Mouse (Mus musculus) thymus, adult 2 months (tissue): Measurements from ENCODE around the gene Dync1li1.

Experiments used
- CTCF ChIP-seq: fragments of 200-500 bp; IDR thresholded peaks from 2 replicates; pipeline ENCODE4 v1.5.1; 2012; ENCODE audit warnings: mild to moderate bottlenecking, control low read depth, low read length, moderate library complexity, borderline replicate concordance; ENCODE audit not compliant: control insufficient read depth, poor library complexity, insufficient read depth; ENCODE audit errors: extremely low read depth
- POLR2A ChIP-seq: fragments of 200-500 bp; IDR thresholded peaks from 2 replicates; pipeline ENCODE4 v1.6.1; 2012; ENCODE audit warnings: mild to moderate bottlenecking, low read length, control low read depth, moderate library complexity; ENCODE audit not compliant: control insufficient read depth, poor library complexity, insufficient read depth; ENCODE audit errors: extremely low read depth

- no peak for TF ChIP-seq POLR2A
- TF ChIP-seq CTCF, result no peak
Measured at GRCm38 (mm10) chr9:114745163-114745562, 56.6 kb downstream of the Dync1li1 start.
